Mouse (Mus musculus) MEL (cell line): ENCODE data around the gene Slc15a1. TPM values are rescaled to one million over a fixed set of nuclear protein-coding genes. Genes with fewer than 3 reads are reported as not detected.

ENCODE experiments used
- DNase-seq: peaks from one replicate; pipeline ENCODE4 v3.0.0; 2011; ENCODE audit warnings: low read depth, low spot score
- H3K27ac ChIP-seq: 2 replicates; pipeline ENCODE4 v1.5.1; 2012; ENCODE audit warnings: low read depth, mild to moderate bottlenecking, control low read depth, low read length, moderate library complexity; ENCODE audit not compliant: control insufficient read depth
- H3K27me3 ChIP-seq, 2 experiments: fragments of 150-350 bp in 1 of 2; sonication (generic) in 1 of 2; 2 replicates each; pipeline ENCODE4 v1.6.1; 2012; ENCODE audit warnings: low read length in 2 of 2, mild to moderate bottlenecking in 2 of 2, improper control_type of control experiment in 1 of 2, moderate library complexity in 1 of 2; ENCODE audit not compliant: insufficient read depth in 2 of 2, control insufficient read depth in 1 of 2
- H3K36me3 ChIP-seq, 2 experiments: 2 replicates each; pipeline ENCODE4 v1.6.1; 2012 to 2014; ENCODE audit warnings: low read length in 2 of 2, improper control_type of control experiment in 1 of 2, inconsistent platforms in 1 of 2, mild to moderate bottlenecking in 1 of 2; ENCODE audit not compliant: insufficient read depth in 2 of 2, control insufficient read depth in 1 of 2
- H3K4me1 ChIP-seq, 2 experiments: fragments of 150-350 bp in 1 of 2; sonication (generic) in 1 of 2; 2 replicates each; pipeline ENCODE4 v1.6.1; 2012; ENCODE audit warnings: low read length in 2 of 2, improper control_type of control experiment in 1 of 2, mild to moderate bottlenecking in 1 of 2; ENCODE audit not compliant: insufficient read depth in 2 of 2, control insufficient read depth in 1 of 2
- H3K4me3 ChIP-seq, 2 experiments: fragments of 150-350 bp in 1 of 2; sonication (generic) in 1 of 2; 2 replicates each; pipeline ENCODE4 v1.5.1; 2012; ENCODE audit warnings: low read depth in 2 of 2, low read length in 2 of 2, mild to moderate bottlenecking in 2 of 2, moderate library complexity in 2 of 2, control low read depth in 1 of 2, improper control_type of control experiment in 1 of 2; ENCODE audit not compliant: control insufficient read depth in 1 of 2, insufficient read depth in 1 of 2
- H3K79me2 ChIP-seq: 2 replicates; pipeline ENCODE4 v1.6.1; 2012; ENCODE audit warnings: mild to moderate bottlenecking, low read length, moderate library complexity; ENCODE audit not compliant: control insufficient read depth, poor library complexity, insufficient read depth
- H3K9ac ChIP-seq: 2 replicates; pipeline ENCODE4 v1.6.1; 2012; ENCODE audit warnings: low read depth, mild to moderate bottlenecking, control low read depth, low read length, moderate library complexity; ENCODE audit not compliant: control insufficient read depth, poor library complexity, severe bottlenecking
- H3K9me3 ChIP-seq: fragments of 150-350 bp; sonication (generic); replicated peaks from 2 replicates; pipeline ENCODE4 v1.6.1; 2012; ENCODE audit warnings: mild to moderate bottlenecking, low read length, improper control_type of control experiment, moderate library complexity; ENCODE audit not compliant: insufficient read depth
- CHD1 ChIP-seq: IDR thresholded peaks from 2 replicates; pipeline ENCODE4 v1.6.1; 2012; ENCODE audit warnings: low read depth, mild to moderate bottlenecking, inconsistent platforms, low read length, improper control_type of control experiment
- CHD2 ChIP-seq: IDR thresholded peaks from 2 replicates; pipeline ENCODE4 v1.6.1; 2011; ENCODE audit warnings: low read length, improper control_type of control experiment
- CTCF ChIP-seq, 3 experiments: IDR thresholded peaks in 2 of 3; conservative IDR thresholded peaks in 1 of 3; 2 replicates each; pipeline ENCODE4 v1.5.1; 2011 to 2012; ENCODE audit warnings: low read length in 3 of 3, low read depth in 2 of 3, mild to moderate bottlenecking in 2 of 3, improper control_type of control experiment in 1 of 3, inconsistent platforms in 1 of 3, mixed read lengths in 1 of 3, moderate library complexity in 1 of 3; ENCODE audit not compliant: control insufficient read depth in 1 of 3, insufficient read depth in 1 of 3, poor library complexity in 1 of 3, severe bottlenecking in 1 of 3
- ELF1 ChIP-seq: IDR thresholded peaks from 2 replicates; pipeline ENCODE4 v1.6.1; 2014; ENCODE audit warnings: low read depth, mild to moderate bottlenecking, inconsistent platforms, low read length, improper control_type of control experiment, moderate library complexity
- GABPA ChIP-seq: IDR thresholded peaks from 2 replicates; pipeline ENCODE4 v1.6.1; 2012; ENCODE audit warnings: low read depth, mild to moderate bottlenecking, inconsistent platforms, low read length, improper control_type of control experiment, moderate library complexity
- GATA1 ChIP-seq: IDR thresholded peaks from 2 replicates; pipeline ENCODE4 v1.6.1; 2011; ENCODE audit warnings: low read depth, low read length, improper control_type of control experiment
- HCFC1 ChIP-seq: IDR thresholded peaks from 2 replicates; pipeline ENCODE4 v1.6.1; 2012; ENCODE audit warnings: low read depth, mild to moderate bottlenecking, inconsistent platforms, low read length, improper control_type of control experiment, moderate library complexity
- KAT2A ChIP-seq: conservative IDR thresholded peaks from 2 replicates; pipeline ENCODE4 v1.6.1; 2012; ENCODE audit warnings: low read depth, low read length, improper control_type of control experiment, inconsistent platforms
- MAFK ChIP-seq: IDR thresholded peaks from 2 replicates; pipeline ENCODE4 v1.6.1; 2011; ENCODE audit warnings: low read depth, mild to moderate bottlenecking, low read length, improper control_type of control experiment, borderline replicate concordance
- MEF2A ChIP-seq: IDR thresholded peaks from 2 replicates; pipeline ENCODE4 v1.6.1; 2014; ENCODE audit warnings: low read depth, mild to moderate bottlenecking, inconsistent platforms, low read length, improper control_type of control experiment; ENCODE audit not compliant: poor library complexity, insufficient replicate concordance, severe bottlenecking; ENCODE audit errors: extremely low read depth
- MXI1 ChIP-seq: IDR thresholded peaks from 2 replicates; pipeline ENCODE4 v1.6.1; 2011; ENCODE audit warnings: mild to moderate bottlenecking, low read depth, low read length, improper control_type of control experiment
- MYB ChIP-seq: IDR thresholded peaks from 2 replicates; pipeline ENCODE4 v1.6.1; 2011; ENCODE audit warnings: mild to moderate bottlenecking, low read depth, low read length, improper control_type of control experiment
- NELFE ChIP-seq: IDR thresholded peaks from 2 replicates; pipeline ENCODE4 v1.6.1; 2011; ENCODE audit warnings: low read depth, low read length, improper control_type of control experiment
- NRF1 ChIP-seq: IDR thresholded peaks from 2 replicates; pipeline ENCODE4 v1.6.1; 2014; ENCODE audit warnings: low read depth, mild to moderate bottlenecking, inconsistent platforms, low read length, improper control_type of control experiment, moderate library complexity; ENCODE audit not compliant: poor library complexity, insufficient read depth, severe bottlenecking
- POLR2A ChIP-seq, 2 experiments: IDR thresholded peaks; 2 replicates each; pipeline ENCODE4 v1.6.1; 2011 to 2012; ENCODE audit warnings: low read length in 2 of 2, mild to moderate bottlenecking in 2 of 2, control low read depth in 1 of 2, improper control_type of control experiment in 1 of 2, low read depth in 1 of 2, moderate library complexity in 1 of 2; ENCODE audit not compliant: control insufficient read depth in 1 of 2, insufficient read depth in 1 of 2, poor library complexity in 1 of 2
- POLR2AphosphoS5 ChIP-seq: IDR thresholded peaks from 2 replicates; pipeline ENCODE4 v1.6.1; 2012; ENCODE audit warnings: low read depth, borderline replicate concordance, mild to moderate bottlenecking, inconsistent platforms, low read length, moderate library complexity, mixed read lengths
- RCOR1 ChIP-seq: IDR thresholded peaks from 2 replicates; pipeline ENCODE4 v1.6.1; 2012; ENCODE audit warnings: low read depth, mild to moderate bottlenecking, inconsistent platforms, low read length, improper control_type of control experiment
- SIN3A ChIP-seq: IDR thresholded peaks from 2 replicates; pipeline ENCODE4 v1.6.1; 2012; ENCODE audit warnings: low read length, improper control_type of control experiment, inconsistent platforms
- SMC3 ChIP-seq: IDR thresholded peaks from 2 replicates; pipeline ENCODE4 v1.6.1; 2011; ENCODE audit warnings: low read depth, low read length, improper control_type of control experiment
- TAL1 ChIP-seq: IDR thresholded peaks from 2 replicates; pipeline ENCODE4 v1.6.1; 2012; ENCODE audit warnings: mild to moderate bottlenecking, inconsistent platforms, low read length, moderate library complexity, mixed read lengths
- TCF12 ChIP-seq: IDR thresholded peaks from 2 replicates; pipeline ENCODE4 v1.6.1; 2014; ENCODE audit warnings: low read depth, mild to moderate bottlenecking, inconsistent platforms, low read length, improper control_type of control experiment, moderate library complexity
- UBTF ChIP-seq: IDR thresholded peaks from 2 replicates; pipeline ENCODE4 v1.6.1; 2012; ENCODE audit warnings: low read depth, mild to moderate bottlenecking, inconsistent platforms, low read length, improper control_type of control experiment, moderate library complexity, borderline replicate concordance; ENCODE audit not compliant: insufficient read depth
- USF1 ChIP-seq: IDR thresholded peaks from 2 replicates; pipeline ENCODE4 v1.6.1; 2014; ENCODE audit warnings: low read depth, mild to moderate bottlenecking, inconsistent platforms, low read length, improper control_type of control experiment, moderate library complexity
- ZKSCAN1 ChIP-seq: IDR thresholded peaks from 2 replicates; pipeline ENCODE4 v1.6.1; 2012; ENCODE audit warnings: low read depth, mild to moderate bottlenecking, inconsistent platforms, low read length, improper control_type of control experiment, moderate library complexity
- ZMIZ1 ChIP-seq: IDR thresholded peaks from 2 replicates; pipeline ENCODE4 v1.6.1; 2012; ENCODE audit warnings: low read depth, mild to moderate bottlenecking, inconsistent platforms, low read length, improper control_type of control experiment, moderate library complexity
- ZNF384 ChIP-seq: IDR thresholded peaks from 2 replicates; pipeline ENCODE4 v1.6.1; 2012; ENCODE audit warnings: low read depth, mild to moderate bottlenecking, inconsistent platforms, low read length, improper control_type of control experiment
- polyA plus RNA-seq, 2 experiments: library from polyadenylated mRNA; stranded (reverse) in 1 of 2; unstranded in 1 of 2; fragments of >175 nt in 1 of 2; fragments of >200 nt in 1 of 2; gene quantifications; 2 replicates each; pipeline versions ENCODE4 v1.2.1 to v1.2.4; 2012; ENCODE audit warnings: low replicate concordance in 2 of 2, low read depth in 1 of 2; ENCODE audit not compliant: insufficient read length in 2 of 2, insufficient read depth in 1 of 2, missing spikeins in 1 of 2
- total RNA-seq: library from RNA; depleted of rRNA; stranded (reverse); fragments of 300-350 nt; gene quantifications from 2 replicates; pipeline ENCODE4 v1.2.3, GENCODE M21; 2012

The Slc15a1 gene
- total and polyA plus RNA-seq, 3 experiments = not detected

GRCm38 (mm10) chr14:121553785-121554184, 48.7 kb upstream of the Slc15a1 start (continued):
- TF ChIP-seq USF1 (no peak), ZMIZ1 (no peak)

- no peaks in the 10 kb centered on the region for H3K4me1 ChIP-seq
- no peaks in the 10 kb centered on the region for H3K27me3 ChIP-seq
- H3K27ac ChIP-seq = no peak overlapping the region
- no peak for TF ChIP-seq ZKSCAN1
- no peak for TF ChIP-seq ELF1
- no peak for TF ChIP-seq HCFC1
- no peak for TF ChIP-seq MAFK
- no peak for TF ChIP-seq POLR2AphosphoS5
- TF ChIP-seq MXI1 = no peak
- no peak for TF ChIP-seq CTCF (IDR thresholded peaks at IDR 0.05 in 2 of 3, conservative IDR thresholded peaks at IDR 0.05 in 1 of 3; ENCODE audit: control insufficient read depth in 1 of 3, insufficient read depth in 1 of 3, low read depth in 2 of 3, low read length in 3 of 3, poor library complexity in 1 of 3, severe bottlenecking in 1 of 3)
- no peak for TF ChIP-seq SMC3
- TF ChIP-seq TAL1 = no peak
- no peak for TF ChIP-seq POLR2A (IDR thresholded peaks at IDR 0.05; ENCODE audit: control insufficient read depth in 1 of 2, insufficient read depth in 1 of 2, low read depth in 1 of 2, low read length in 2 of 2, poor library complexity in 1 of 2)
- no peak for TF ChIP-seq KAT2A
- TF ChIP-seq USF1 = no peak
- TF ChIP-seq UBTF = no peak
- TF ChIP-seq GATA1 = no peak
- TF ChIP-seq NELFE = no peak
- no peaks in the 10 kb centered on the region for H3K79me2 ChIP-seq
- H3K4me3 ChIP-seq = no peak overlapping the region
- H3K9ac ChIP-seq = no peak overlapping the region
- no peak for DNase-seq
- no peaks in the 10 kb centered on the region for H3K36me3 ChIP-seq
- H3K9me3 ChIP-seq = no peaks in the 10 kb centered on the region
Observed at GRCm38 (mm10) chr14:121552586-121552985, 47.5 kb upstream of the Slc15a1 start.

GRCm38 (mm10) chr14:121549834-121550233, 44.8 kb upstream of the Slc15a1 start:
- no peaks in the 10 kb centered on the region for H3K36me3 ChIP-seq
- H3K4me1 ChIP-seq = no peaks in the 10 kb centered on the region
- H3K27me3 ChIP-seq = no peaks in the 10 kb centered on the region
- TF ChIP-seq NRF1 (no peak), GATA1 (no peak), GABPA (no peak), ZNF384 (no peak), CTCF (IDR thresholded peaks at IDR 0.05 in 2 of 3, conservative IDR thresholded peaks at IDR 0.05 in 1 of 3; ENCODE audit: control insufficient read depth in 1 of 3, insufficient read depth in 1 of 3, low read depth in 2 of 3, low read length in 3 of 3, poor library complexity in 1 of 3, severe bottlenecking in 1 of 3) (no peak), POLR2AphosphoS5 (no peak), TAL1 (no peak), CHD2 (no peak), MXI1 (no peak), UBTF (no peak), USF1 (no peak), ZKSCAN1 (no peak), MYB (no peak), RCOR1 (no peak), SMC3 (no peak), CHD1 (no peak), TCF12 (no peak), SIN3A (no peak), NELFE (no peak), MEF2A (no peak)
- no peak overlapping the region for H3K27ac ChIP-seq
- no peak for DNase-seq
- no peak overlapping the region for H3K9ac ChIP-seq
- H3K79me2 ChIP-seq = no peaks in the 10 kb centered on the region
- no peak overlapping the region for H3K4me3 ChIP-seq
- no peaks in the 10 kb centered on the region for H3K9me3 ChIP-seq
